Mouse (Mus musculus) inflammation-experienced regulatory T-cells, adult 6 months (primary cell): Measurements from ENCODE around the gene Lrrc36. TPM values are rescaled to one million over a fixed set of nuclear protein-coding genes. Genes with fewer than 3 reads are reported as not detected.

ENCODE experiments used
- ATAC-seq: one replicate; pipeline ENCODE4 v1.8.0; 2017
- polyA plus RNA-seq, 3 experiments: library from polyadenylated mRNA; unstranded; fragments of 100-300 nt; shearing (Covaris generic); gene quantifications; one replicate each; pipeline ENCODE4 v1.2.1; 2017

The Lrrc36 gene
- polyA plus RNA-seq, 3 experiments from 2014 or later = not detected

- no peak for ATAC-seq
Observed at GRCm38 (mm10) chr8:105433021-105433420, 19.6 kb downstream of the Lrrc36 start.

DNA sequence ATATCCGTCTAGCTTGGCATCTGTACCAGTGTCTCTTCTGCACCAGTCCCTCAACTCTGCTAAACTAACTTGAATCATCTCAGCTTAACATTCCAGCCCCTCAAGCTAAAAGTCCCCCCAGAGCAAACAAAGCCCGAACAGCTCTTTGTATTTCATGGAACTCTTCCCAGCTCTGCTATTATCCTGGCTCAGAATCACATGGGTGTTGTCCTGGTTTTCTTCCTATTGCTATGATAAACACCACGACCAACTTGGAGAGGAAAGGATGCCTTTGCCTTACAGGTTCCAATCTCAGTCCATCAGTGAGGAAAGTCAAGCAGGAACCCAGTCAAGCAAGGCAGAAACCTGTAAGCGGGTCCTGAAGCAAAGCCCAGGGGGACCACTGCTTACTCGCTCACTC is 20.1 kb downstream of the Lrrc36 start:
- ATAC-seq = no peak

GRCm38 (mm10) chr8:105434136-105434535 is 20.8 kb downstream of the Lrrc36 start:
- ATAC-seq = no peak

GRCm38 (mm10) chr8:105436218-105436617 is 22.8 kb downstream of the Lrrc36 start:
- ATAC-seq = no peak

DNA sequence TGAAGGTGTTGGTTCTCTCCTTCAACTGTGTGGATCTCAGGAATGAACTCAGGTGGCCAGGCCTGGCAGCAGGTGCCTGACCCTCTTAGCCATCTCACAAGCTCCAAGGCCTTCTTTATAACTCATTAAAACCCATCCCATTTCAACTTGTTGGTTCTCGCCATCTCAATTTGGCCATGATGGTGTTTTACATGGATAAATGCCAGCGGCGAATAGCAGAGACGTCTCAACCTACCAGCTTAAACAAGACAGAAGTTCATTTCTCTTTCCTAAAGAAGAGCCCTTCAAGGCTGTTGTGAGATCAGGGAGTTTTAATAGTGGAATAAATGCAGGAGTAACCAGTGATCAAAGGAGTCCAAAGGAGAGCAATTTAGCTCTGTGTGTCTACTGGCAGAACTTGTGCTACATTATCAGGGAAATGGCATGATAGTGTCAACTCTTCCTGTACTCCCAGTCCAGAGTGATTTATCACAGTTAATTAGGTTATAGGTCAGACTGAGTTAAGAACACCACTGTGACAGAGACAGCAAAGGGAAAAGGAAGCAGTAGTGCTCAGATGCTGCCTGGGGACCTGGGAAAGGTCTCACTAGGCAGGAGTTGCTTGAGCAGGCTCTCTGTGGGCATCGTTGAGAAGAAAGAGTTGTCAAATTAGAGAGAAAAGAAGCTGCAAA is 23.8 kb downstream of the Lrrc36 start:
- ATAC-seq = no peak

DNA sequence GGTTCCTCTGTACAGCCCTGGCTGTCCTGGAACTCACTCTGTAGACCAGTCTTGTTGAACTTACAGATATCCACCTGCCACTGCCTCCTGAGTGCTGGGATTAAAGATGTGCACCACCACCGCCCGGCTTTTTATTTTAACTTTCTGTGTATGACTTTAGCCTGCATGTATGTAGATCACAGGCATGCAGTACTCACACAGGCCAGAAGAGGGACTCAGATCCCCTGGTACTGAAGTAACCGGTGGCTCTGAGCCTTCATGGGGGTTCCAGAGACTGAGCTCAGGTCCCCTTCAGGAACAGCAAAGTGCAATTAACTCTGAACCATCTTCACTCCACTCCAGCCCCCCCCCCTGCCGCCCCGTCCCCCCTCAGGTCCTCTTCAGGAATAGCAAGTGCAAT is 25.5 kb downstream of the Lrrc36 start:
- no peak for ATAC-seq

DNA sequence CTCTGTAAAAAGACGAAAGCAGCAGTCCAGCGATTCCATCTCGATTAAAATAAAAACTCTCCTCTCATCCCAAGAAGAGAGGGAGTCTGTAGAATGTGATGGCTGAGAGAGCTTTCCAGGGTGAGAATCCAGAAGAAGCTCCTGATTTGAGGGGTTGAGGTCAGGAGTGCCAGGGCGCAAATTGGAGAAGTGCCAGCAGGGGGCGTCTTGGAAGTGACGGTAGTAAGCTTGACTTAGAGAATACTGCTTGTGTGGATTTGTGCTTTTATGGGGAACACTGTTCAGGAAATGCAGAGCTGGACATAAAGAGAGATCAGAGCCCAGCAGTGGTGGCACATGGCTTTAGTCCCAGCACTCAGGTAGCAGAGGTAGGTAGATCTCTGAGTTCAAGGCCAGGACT is 28.1 kb downstream of the Lrrc36 start:
- ATAC-seq = no peak

DNA sequence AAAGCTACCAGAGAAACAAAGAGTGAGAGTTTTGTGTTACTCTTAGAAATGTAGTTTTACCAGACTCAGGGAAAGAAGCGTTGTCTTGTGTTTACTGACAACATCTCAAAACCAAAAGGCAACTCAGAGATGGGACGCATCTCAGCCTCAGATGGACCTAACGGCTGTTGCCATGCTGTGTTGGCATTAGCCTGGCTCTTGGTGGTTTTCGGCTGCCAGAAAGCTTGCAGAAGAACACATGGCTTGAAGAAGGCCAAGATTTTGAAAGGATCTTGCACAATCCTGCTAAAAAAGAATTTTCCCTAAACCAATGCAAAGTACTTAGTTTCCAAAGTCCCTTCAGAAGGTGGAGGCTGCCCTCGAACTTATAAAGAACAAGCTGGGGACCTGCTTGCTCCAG is 29.3 kb downstream of the Lrrc36 start:
- no peak for ATAC-seq

DNA sequence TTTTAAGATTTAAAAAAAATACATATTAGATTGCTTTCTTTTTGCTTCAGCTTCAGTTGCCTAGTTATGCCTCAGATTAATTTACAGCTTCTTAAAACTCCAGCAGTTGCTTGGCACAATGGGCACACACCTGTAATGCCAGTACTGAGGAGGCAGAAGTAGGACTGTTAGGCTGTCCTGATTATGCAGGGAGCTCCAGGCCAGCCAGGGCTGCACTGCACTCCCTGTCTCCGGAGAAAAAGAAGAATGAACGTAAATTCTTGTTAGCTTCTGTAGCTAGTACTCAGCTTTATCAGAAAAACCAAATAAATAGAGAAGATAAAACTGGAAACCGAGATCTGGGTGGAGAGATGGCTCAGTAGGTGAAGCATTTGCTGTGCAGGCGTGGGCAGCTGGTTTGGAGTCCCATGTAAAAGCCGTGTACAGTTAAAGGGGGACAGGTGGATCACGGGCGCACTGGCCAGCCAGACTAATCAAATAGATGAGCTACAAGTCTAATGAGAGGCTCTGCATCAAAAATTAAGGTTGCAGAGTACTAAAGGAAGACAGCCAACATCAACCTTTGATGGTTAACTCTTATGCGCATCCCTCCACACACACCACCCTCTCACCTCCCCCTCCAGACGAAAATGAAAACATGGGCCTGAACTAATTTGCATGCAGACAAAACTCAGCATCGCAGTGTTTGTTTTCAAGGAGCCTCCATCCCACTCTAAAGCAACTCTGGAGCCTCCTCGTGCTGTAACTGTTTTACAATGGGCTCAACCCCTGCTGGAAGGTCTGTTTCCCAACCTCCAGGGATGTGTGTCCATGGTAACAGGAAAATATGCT is 32.1 kb downstream of the Lrrc36 start:
- ATAC-seq = no peak

- ATAC-seq = no peak
Observed at GRCm38 (mm10) chr8:105446127-105446552, 32.8 kb downstream of the Lrrc36 start.

DNA sequence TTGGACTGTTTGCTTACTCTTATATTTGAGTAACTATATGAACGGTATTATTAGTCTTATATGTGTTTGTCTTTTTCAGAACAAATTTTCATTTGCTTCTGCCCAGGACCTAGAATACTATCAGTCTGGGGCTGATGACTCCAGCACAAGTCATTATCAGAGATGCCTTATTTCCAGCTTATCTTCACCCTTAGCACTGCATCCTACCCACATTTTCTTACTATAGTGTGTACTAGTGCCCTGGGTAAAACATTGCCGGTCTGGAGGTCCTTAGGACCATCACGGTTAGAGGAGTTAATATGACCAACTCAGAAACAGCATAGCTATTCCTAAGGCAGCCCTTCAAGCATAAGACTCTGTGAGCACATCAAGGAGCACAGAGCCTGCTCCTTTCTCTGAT is 34.8 kb downstream of the Lrrc36 start:
- no peak for ATAC-seq

GRCm38 (mm10) chr8:105448596-105448995 is 35.2 kb downstream of the Lrrc36 start:
- ATAC-seq = no peak

DNA sequence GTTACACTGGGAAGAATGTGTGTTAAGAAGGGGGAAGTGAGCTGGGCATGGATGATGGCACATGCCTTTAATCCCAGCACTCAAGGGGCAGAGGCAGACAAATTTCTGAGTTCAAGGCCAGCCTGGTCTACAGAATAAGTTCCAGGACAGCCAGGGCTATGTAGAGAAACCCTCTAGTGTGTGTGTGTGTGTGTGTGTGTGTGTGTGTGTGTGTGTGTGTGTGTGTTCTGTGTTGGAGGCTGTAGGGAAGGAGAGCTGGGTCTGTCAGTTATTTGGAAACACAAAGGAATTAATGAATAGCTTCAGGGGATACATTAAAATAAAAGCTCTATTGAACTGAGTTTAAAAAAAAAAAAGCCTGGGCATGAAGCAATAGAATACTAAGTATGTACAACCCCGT is 37.6 kb downstream of the Lrrc36 start:
- ATAC-seq = no peak

GRCm38 (mm10) chr8:105451903-105452603 is 38.7 kb downstream of the Lrrc36 start:
- ATAC-seq = no peak

DNA sequence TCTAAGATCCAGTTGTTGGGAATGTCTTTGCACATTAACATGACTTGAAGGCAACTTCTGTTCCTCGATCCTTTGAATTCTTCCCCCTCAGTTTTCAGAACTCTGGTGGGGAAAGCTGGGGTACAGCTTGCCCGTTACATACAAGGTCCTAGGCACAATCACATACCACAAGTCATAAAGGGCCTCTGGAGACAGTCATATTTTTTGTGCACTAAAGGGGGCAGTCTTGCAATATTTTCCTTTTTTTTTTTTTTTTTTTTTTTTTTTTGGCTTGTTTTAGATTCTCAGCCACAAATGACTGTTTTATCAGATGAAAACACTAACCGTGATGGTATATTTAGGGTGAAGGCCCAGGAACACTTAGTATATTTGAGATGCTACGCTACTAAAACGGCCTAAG is 39.9 kb downstream of the Lrrc36 start:
- ATAC-seq = no peak

GRCm38 (mm10) chr8:105454088-105454487 is 40.7 kb downstream of the Lrrc36 start:
- no peak for ATAC-seq

DNA sequence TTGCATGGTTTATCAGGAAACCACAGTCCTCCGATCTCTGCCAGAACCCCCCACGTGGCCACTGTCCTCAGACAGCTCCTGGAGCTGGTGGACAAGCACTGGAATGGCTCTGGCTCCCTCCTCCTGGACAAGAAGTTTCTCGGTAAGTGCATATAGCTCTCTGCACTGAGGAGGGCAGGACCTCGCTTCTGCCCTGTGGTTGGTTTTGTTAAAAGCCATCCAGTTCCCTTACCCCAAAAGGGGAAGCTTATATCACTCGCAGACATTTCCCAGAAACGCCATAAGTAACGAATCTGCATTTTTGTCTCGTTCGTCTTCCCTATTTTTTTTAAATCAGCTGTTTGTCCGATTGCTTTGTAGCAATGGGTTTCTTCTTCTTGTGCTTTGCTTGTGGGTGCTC is 41.8 kb downstream of the Lrrc36 start:
- ATAC-seq = no peak

DNA sequence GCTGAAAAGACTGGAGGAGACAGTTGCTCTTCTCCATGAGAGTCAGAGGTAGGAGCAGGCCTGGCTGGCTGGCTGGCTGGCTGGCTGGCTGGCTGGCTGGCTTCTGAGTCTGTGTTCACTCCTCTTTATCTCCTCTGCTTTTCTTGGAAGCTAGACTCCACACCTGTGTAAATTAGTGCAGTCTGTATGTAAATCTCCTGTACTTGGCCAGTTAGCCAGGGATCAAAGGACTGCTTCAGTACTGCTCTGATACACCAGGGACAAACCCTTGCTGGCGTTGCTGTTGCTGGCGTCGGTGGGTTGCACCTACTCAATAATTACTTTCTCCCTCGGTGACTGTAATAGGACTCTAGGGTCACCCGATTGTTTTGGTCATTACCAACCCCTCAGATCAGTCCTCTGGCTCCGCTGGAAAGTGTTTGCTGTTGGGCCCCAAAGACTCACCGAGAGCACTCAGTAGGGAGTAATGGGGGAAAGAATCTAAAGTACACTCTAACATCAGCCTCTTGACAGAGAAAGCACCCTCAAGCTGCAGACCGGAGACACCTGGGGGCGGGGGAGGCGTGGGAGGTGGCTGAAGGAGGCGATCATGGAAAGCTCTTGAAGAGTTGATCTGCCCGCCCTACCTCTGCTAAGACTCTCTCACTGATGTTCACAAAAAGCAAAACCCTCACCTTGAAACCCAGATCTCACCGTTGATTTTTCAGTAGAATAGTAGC is 47.9 kb downstream of the Lrrc36 start:
- no peak for ATAC-seq

- no peak for ATAC-seq
Observed at GRCm38 (mm10) chr8:105464595-105464994, 51.2 kb downstream of the Lrrc36 start.

DNA sequence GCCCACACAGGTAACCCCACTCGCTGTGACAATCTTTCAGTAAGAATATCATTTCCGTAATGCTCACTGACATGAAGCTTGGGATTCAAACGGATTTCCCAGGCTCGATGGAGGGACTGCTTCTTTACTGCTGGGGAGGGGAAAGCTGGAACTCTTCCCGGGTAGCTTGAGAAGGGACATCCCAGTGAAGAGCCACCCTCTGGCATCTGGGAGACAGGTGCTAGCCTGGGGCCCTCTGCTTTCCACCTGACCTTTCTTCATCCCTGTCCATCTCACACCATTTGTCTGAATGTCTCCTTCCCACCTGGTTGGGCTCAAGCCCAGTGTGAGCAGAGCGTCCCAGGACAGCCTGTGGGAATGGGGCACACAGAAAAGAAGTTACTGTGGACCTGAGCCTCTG is 52.9 kb downstream of the Lrrc36 start:
- ATAC-seq = no peak

DNA sequence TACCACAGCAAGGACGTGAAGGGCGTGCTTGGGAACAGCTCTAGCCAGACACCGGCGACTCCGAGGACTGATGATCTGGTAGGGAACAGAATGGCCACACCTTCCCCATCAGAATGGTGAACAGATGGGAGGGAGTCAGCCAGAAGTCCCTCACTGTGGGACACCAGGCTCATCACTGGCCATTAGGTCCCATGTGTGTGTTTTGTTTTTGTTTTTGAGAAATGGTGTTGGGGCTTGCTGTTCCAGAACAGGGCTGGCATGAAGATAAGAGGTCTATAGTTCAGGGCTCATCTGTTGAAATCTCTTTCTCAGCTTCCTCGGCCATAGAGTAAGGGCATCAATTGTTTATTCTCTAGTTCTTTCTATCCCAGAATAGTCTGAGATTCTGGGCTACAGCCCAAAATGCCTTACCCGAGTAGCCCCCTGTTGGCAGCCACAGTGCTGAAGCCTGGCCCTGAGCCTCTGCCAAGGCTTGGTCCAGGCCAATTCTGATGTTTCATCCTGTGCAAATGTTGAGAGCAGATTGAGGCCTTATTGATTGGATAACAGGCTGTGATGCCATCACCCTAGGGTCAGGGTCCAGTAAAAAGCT is 53.4 kb downstream of the Lrrc36 start:
- ATAC-seq = no peak

GRCm38 (mm10) chr8:105467396-105467985 is 54.1 kb downstream of the Lrrc36 start:
- ATAC-seq = no peak
